Mouse (Mus musculus): ENCODE data around the gene Gm21974.

DNA sequence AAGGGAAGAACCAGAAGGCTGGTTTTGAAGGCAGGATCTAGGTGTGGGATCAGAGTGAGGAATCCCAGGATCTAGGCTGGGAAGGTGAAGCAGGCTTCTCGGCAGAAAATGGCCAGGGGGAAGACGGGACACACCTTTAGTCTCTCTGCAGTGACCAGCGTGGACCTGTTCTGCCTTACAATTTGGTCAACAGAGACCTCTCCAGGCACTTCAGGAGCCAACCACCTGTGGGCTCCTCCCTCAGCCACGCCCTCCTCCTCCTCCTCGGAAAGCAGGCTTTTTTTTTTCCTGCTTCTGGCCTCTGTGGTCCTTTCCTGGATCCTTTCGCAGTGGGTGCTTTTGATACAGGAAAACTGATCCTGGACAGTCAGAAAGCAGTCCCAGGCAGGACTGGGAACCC, 34.7 kb upstream of the Gm21974 start, which contains the start of gene Prss8:
- no peak for TF ChIP-seq E2F4 (IDR thresholded peaks at IDR 0.05; ENCODE audit: insufficient replicate concordance, low read depth, low read length)
- no peak for TF ChIP-seq CTCF (conservative IDR thresholded peaks at IDR 0.05 in 1 of 2, IDR thresholded peaks at IDR 0.05 in 1 of 2; ENCODE audit: low read depth in 2 of 2, low read length in 2 of 2)
- no peak for TF ChIP-seq MEF2A (IDR thresholded peaks at IDR 0.05; ENCODE audit: borderline replicate concordance, low read depth, low read length)
- TF ChIP-seq IRF4 (IDR thresholded peaks at IDR 0.05; ENCODE audit: low read depth, low read length): no peak
- TF ChIP-seq MAFK (IDR thresholded peaks at IDR 0.05; ENCODE audit: insufficient replicate concordance, low read length): no peak
- no peak for TF ChIP-seq POLR2A (IDR thresholded peaks at IDR 0.05; ENCODE audit: low read depth, low read length)
- TF ChIP-seq CHD1 (IDR thresholded peaks at IDR 0.05; ENCODE audit: low read depth, low read length): no peak
- TF ChIP-seq JUN (IDR thresholded peaks at IDR 0.05; ENCODE audit: insufficient read depth, low read depth, low read length): no peak
- no peak for TF ChIP-seq MAZ (IDR thresholded peaks at IDR 0.05; ENCODE audit: low read depth, low read length)
- no peak for TF ChIP-seq ZC3H11A (IDR thresholded peaks at IDR 0.05; ENCODE audit: low read depth, low read length)
- TF ChIP-seq MAX (IDR thresholded peaks at IDR 0.05; ENCODE audit: low read length): no peak
- TF ChIP-seq ZMIZ1 (IDR thresholded peaks at IDR 0.05; ENCODE audit: low read depth, low read length): no peak
- TF ChIP-seq MYC (IDR thresholded peaks at IDR 0.05; ENCODE audit: low read depth, low read length): no peak
- no peak for TF ChIP-seq BHLHE40 (IDR thresholded peaks at IDR 0.05; ENCODE audit: low read depth, low read length)
